Mouse (Mus musculus): ENCODE measurements around the gene Gnai1. TPM values are rescaled to one million over a fixed set of nuclear protein-coding genes. Genes with fewer than 3 reads are reported as not detected.

The Gnai1 gene
- polyA plus RNA-seq (2012; rRNA removed): 2.6 and 3.5 TPM in 2 replicates

DNA sequence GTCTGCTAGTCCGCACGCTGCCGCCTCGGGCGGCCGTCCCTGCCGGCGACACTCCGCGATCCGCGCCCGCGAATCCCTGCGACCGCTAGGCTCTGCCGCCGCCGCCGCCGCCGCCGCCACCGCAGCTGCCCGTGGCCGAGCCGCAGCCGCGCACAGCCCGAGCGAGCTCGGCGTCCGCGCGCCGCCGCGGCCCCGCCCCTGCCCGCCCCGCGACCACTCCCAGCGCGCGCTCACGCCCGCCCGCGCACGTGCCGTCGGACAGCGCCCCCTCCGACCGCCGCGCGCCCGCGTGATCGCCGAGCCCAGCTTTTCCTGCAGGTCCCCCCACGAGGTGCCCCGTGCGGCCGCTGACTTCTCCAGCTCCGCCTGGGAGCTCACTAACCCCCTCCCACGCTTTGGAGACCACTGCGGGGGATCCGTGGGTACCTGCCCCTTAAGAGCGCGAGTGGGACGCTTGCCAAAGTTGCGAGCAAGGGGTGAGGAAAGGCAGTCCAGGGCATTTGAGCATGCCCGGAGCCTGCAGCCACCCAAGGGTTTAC is at the start of gene Gnai1:
TSS of gene Gnai1 (minus strand) at position 75 of the 539 bp plus-strand sequence.

